Mouse (Mus musculus): ENCODE results near the gene Clec4f. TPM values are rescaled to one million over a fixed set of nuclear protein-coding genes. Genes with fewer than 3 reads are reported as not detected.

The Clec4f gene
- total and polyA plus RNA-seq, 3 experiments = not detected

GRCm38 (mm10) chr6:83597988-83598387 lies 58.0 kb downstream of the Clec4f start:
- Histone ChIP-seq H3K79me2 (replicated peaks; ENCODE audit: control insufficient read depth, extremely low read depth, insufficient read depth, poor library complexity, severe bottlenecking) (no peaks in the 10 kb centered on the region), H3K4me1 (ENCODE audit: control insufficient read depth in 1 of 2, insufficient read depth in 2 of 2) (peaks cover 11 to 12% of the 10 kb centered on the region in 2 experiments), H3K27ac (ENCODE audit: insufficient read depth, low read depth) (no peak overlapping the region), H3K9ac (ENCODE audit: insufficient read depth, low read depth) (no peak overlapping the region), H3K27me3 (replicated peaks) (peaks cover 59% of the 10 kb centered on the region), H3K36me3 (replicated peaks in 1 of 2; ENCODE audit: control insufficient read depth in 1 of 2, insufficient read depth in 1 of 2, low read length in 1 of 2) (no peaks in the 10 kb centered on the region), H3K4me3 (replicated peaks in 1 of 3; ENCODE audit: low read depth in 2 of 3, low read length in 2 of 3, poor library complexity in 1 of 3) (no peak overlapping the region), H3K4me2 (ENCODE audit: insufficient read depth, low read depth, poor library complexity, severe bottlenecking) (peak overlapping the region; percentile 31; the same call in 1 of the 2 replicates), H3K9me3 (replicated peaks; ENCODE audit: low read length) (no peaks in the 10 kb centered on the region)
- in situ Hi-C loops (cut with MboI; ENCODE audit: low pct_ligation_motif_present, low pct_unique_long_range_greater_than_20kb, low sequenced_read_pairs) (no loop called here), dilution Hi-C loops (cut with MboI; ENCODE audit: extremely low pct_ligation_motif_present, extremely low pct_unique_long_range_greater_than_20kb, low sequenced_read_pairs) (no loop called here)
- peak; percentile 37 for DNase-seq (ENCODE audit: extremely low read depth)
- no peak for TF ChIP-seq GABPA (IDR thresholded peaks at IDR 0.05; ENCODE audit: insufficient replicate concordance, low read depth, low read length)
- no peak for TF ChIP-seq ZKSCAN1 (IDR thresholded peaks at IDR 0.05; ENCODE audit: borderline replicate concordance, low read depth, low read length)
- no peak for TF ChIP-seq HCFC1 (IDR thresholded peaks at IDR 0.05; ENCODE audit: low read depth, low read length)
- 0 out of 2 replicates have a peak, but pooled peaks have one; percentile 15 for TF ChIP-seq BHLHE40 (IDR thresholded peaks at IDR 0.05; ENCODE audit: low read depth, low read length)
- TF ChIP-seq JUN (IDR thresholded peaks at IDR 0.05; ENCODE audit: insufficient read depth, low read depth, low read length) = peak; percentile 51
- TF ChIP-seq POLR2AphosphoS2 (IDR thresholded peaks at IDR 0.05; ENCODE audit: low read depth, low read length) = no peak
- peak; percentile 47; the same call in 1 of the 2 replicates for TF ChIP-seq ZMIZ1 (IDR thresholded peaks at IDR 0.05; ENCODE audit: low read depth, low read length)
- peak; percentile 45; the same call in 1 of the 2 replicates for TF ChIP-seq JUND (conservative IDR thresholded peaks at IDR 0.05; ENCODE audit: low read depth, low read length)
- 0 out of 2 replicates have a peak, but pooled peaks have one; percentile 9 for TF ChIP-seq MAZ (IDR thresholded peaks at IDR 0.05; ENCODE audit: low read depth, low read length)
- TF ChIP-seq NRF1 (IDR thresholded peaks at IDR 0.05; ENCODE audit: low read depth, low read length) = no peak
- no peak for TF ChIP-seq CHD1 (IDR thresholded peaks at IDR 0.05; ENCODE audit: low read depth, low read length)
- no peak for TF ChIP-seq ZNF384 (IDR thresholded peaks at IDR 0.05; ENCODE audit: low read depth, low read length)
- no peak for TF ChIP-seq POLR2A (IDR thresholded peaks at IDR 0.05; ENCODE audit: low read depth, low read length)
- TF ChIP-seq IRF4 (IDR thresholded peaks at IDR 0.05; ENCODE audit: low read depth, low read length) = peak; percentile 73
- peak; percentile 62 for TF ChIP-seq ETS1 (conservative IDR thresholded peaks at IDR 0.05; ENCODE audit: low read depth, low read length)
- peak; percentile 48 for TF ChIP-seq EP300 (IDR thresholded peaks at IDR 0.05; ENCODE audit: low read length)
- peak; percentile 43; the same call in 1 of the 2 replicates for TF ChIP-seq SIN3A (IDR thresholded peaks at IDR 0.05; ENCODE audit: low read length)
- peak; percentile 98 for TF ChIP-seq MEF2A (IDR thresholded peaks at IDR 0.05; ENCODE audit: borderline replicate concordance, low read depth, low read length)

GRCm38 (mm10) chr6:83595035-83595434 lies 61.0 kb downstream of the Clec4f start:
- Histone ChIP-seq H3K4me1 (ENCODE audit: control insufficient read depth in 1 of 2, insufficient read depth in 2 of 2) (peaks cover 11 to 12% of the 10 kb centered on the region in 2 experiments), H3K79me2 (replicated peaks; ENCODE audit: control insufficient read depth, extremely low read depth, insufficient read depth, poor library complexity, severe bottlenecking) (no peaks in the 10 kb centered on the region), H3K9ac (ENCODE audit: insufficient read depth, low read depth) (no peak overlapping the region), H3K27me3 (replicated peaks) (peaks cover 74% of the 10 kb centered on the region), H3K4me2 (ENCODE audit: insufficient read depth, low read depth, poor library complexity, severe bottlenecking) (no peak overlapping the region), H3K9me3 (replicated peaks; ENCODE audit: low read length) (no peaks in the 10 kb centered on the region), H3K4me3 (replicated peaks in 1 of 3; ENCODE audit: low read depth in 2 of 3, low read length in 2 of 3, poor library complexity in 1 of 3) (no peak overlapping the region), H3K27ac (ENCODE audit: insufficient read depth, low read depth) (no peak overlapping the region), H3K36me3 (replicated peaks in 1 of 2; ENCODE audit: control insufficient read depth in 1 of 2, insufficient read depth in 1 of 2, low read length in 1 of 2) (no peaks in the 10 kb centered on the region)
- TF ChIP-seq MAFK (IDR thresholded peaks at IDR 0.05; ENCODE audit: insufficient replicate concordance, low read length) (no peak), USF2 (conservative IDR thresholded peaks at IDR 0.05; ENCODE audit: low read depth, low read length) (no peak), MEF2A (IDR thresholded peaks at IDR 0.05; ENCODE audit: borderline replicate concordance, low read depth, low read length) (no peak), JUN (IDR thresholded peaks at IDR 0.05; ENCODE audit: insufficient read depth, low read depth, low read length) (no peak), MAX (IDR thresholded peaks at IDR 0.05; ENCODE audit: low read length) (no peak), IRF4 (IDR thresholded peaks at IDR 0.05; ENCODE audit: low read depth, low read length) (no peak), NELFE (IDR thresholded peaks at IDR 0.05; ENCODE audit: low read depth, low read length) (no peak), NRF1 (IDR thresholded peaks at IDR 0.05; ENCODE audit: low read depth, low read length) (no peak), GABPA (IDR thresholded peaks at IDR 0.05; ENCODE audit: insufficient replicate concordance, low read depth, low read length) (no peak), MAZ (IDR thresholded peaks at IDR 0.05; ENCODE audit: low read depth, low read length) (no peak), MXI1 (IDR thresholded peaks at IDR 0.05; ENCODE audit: low read depth, low read length) (no peak), HCFC1 (IDR thresholded peaks at IDR 0.05; ENCODE audit: low read depth, low read length) (no peak), TBP (conservative IDR thresholded peaks at IDR 0.05; ENCODE audit: low read depth, low read length) (no peak), USF1 (IDR thresholded peaks at IDR 0.05; ENCODE audit: low read depth, low read length) (no peak), CHD1 (IDR thresholded peaks at IDR 0.05; ENCODE audit: low read depth, low read length) (no peak), E2F4 (IDR thresholded peaks at IDR 0.05; ENCODE audit: insufficient replicate concordance, low read depth, low read length) (no peak), ZMIZ1 (IDR thresholded peaks at IDR 0.05; ENCODE audit: low read depth, low read length) (no peak), KAT2A (IDR thresholded peaks at IDR 0.05; ENCODE audit: insufficient replicate concordance, low read length) (no peak)
- DNase-seq (ENCODE audit: extremely low read depth) = no peak
- in situ Hi-C loops (cut with MboI; ENCODE audit: low pct_ligation_motif_present, low pct_unique_long_range_greater_than_20kb, low sequenced_read_pairs) (no loop called here), dilution Hi-C loops (cut with MboI; ENCODE audit: extremely low pct_ligation_motif_present, extremely low pct_unique_long_range_greater_than_20kb, low sequenced_read_pairs) (no loop called here)
